Comparison of ENCODE assay signal across 13 mouse cellular contexts in the genomic region with DNA sequence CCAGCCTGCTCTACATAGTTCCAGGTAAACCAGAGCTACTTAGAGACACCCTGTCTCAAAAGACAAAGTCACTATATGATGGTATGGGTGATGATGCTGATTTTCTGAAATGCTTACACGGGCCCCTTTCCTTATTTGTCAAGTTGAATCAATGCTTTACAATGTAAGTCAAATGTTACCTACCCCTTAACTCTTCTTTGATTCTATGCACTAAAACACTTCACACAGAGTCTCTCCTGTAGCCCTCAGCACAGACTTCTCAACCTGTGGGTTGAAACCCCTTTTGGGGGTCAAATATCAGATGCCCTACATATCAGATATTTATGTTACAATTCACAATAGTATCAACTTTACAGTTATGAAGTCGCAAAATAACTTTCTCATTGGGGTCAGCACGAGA.
"Had no signal": no experiment of that assay in that cellular context is flagged by ENCODE, and none has a peak within 500 bp of the region (broad histone marks: within the 10 kb centered on the region; RNA-seq: fewer than 3 reads in every experiment).

No protein-coding gene starts in this region.

- H3K36me3 ChIP-seq: midbrain, embryonic 10.5 days; midbrain, embryonic 13.5 days; neural tube, embryonic 12.5 days had no signal

- DNase-seq: lung, adult 18-20 months; lung, embryonic 14.5 days; lung, postnatal 10 days; lung, postnatal 4 days; right cerebral cortex, postnatal 14 days; spleen, adult 18-20 months; thymus, adult 18-20 months; thymus, postnatal 14 days; thymus, postnatal 36 days had no signal

- H3K27me3 ChIP-seq: midbrain, embryonic 13.5 days; neural tube, embryonic 12.5 days had no signal

- H3K9me3 ChIP-seq: midbrain, embryonic 10.5 days; midbrain, embryonic 13.5 days; neural tube, embryonic 12.5 days had no signal

- H3K9ac ChIP-seq: lung, embryonic 14.5 days; midbrain, embryonic 13.5 days; neural tube, embryonic 12.5 days had no signal

- H3K27ac ChIP-seq: midbrain, embryonic 10.5 days; midbrain, embryonic 13.5 days; neural tube, embryonic 12.5 days had no signal

- ATAC-seq: midbrain, embryonic 13.5 days; midbrain, embryonic 16.5 days had no signal

- H3K4me3 ChIP-seq: midbrain, embryonic 10.5 days; midbrain, embryonic 13.5 days; neural tube, embryonic 12.5 days had no signal

- H3K4me2 ChIP-seq: lung, embryonic 14.5 days; midbrain, embryonic 13.5 days; neural tube, embryonic 12.5 days had no signal

- H3K4me1 ChIP-seq: midbrain, embryonic 13.5 days; neural tube, embryonic 12.5 days had no signal
